Mouse (Mus musculus) lung, postnatal 0 days (tissue): Measurements from ENCODE around the gene Gm49368.

Experiments
- CTCF ChIP-seq: IDR thresholded peaks from 2 replicates; pipeline ENCODE4 v1.5.1; 2016; ENCODE audit warnings: antibody characterized with exemption, mild to moderate bottlenecking
- EP300 ChIP-seq: IDR thresholded peaks from 2 replicates; pipeline ENCODE4 v1.6.1; 2016; ENCODE audit warnings: antibody characterized with exemption, mild to moderate bottlenecking, control low read depth

DNA sequence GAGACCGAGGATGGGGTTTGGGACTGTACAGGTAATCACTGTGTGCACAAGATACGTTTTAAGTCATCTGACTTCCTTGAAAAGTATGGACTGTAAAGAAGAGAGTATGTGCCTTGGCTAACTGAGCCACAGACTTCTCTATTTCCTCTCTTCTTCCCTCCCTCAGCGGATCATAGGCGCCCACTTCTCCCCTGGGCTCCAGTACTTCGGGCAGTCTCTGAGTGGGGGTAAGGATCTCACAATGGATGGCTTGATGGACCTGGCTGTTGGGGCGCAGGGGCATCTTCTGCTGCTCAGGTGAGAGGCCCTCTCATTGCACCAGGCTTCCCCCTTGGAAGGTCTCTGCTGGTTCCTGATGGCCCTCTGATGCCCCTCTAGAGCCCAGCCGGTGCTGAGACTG, 45.0 kb downstream of the Gm49368 start:
- TF ChIP-seq CTCF = no peak
- no peak for TF ChIP-seq EP300
